Mouse (Mus musculus) neural tube, embryonic 13.5 days (tissue): ENCODE measurements around the gene Ccdc184. TPM values are rescaled to one million over a fixed set of nuclear protein-coding genes. Genes with fewer than 3 reads are reported as not detected.

Experiments
- ATAC-seq: fragments of 200-750 bp; cut with Nextera tagmentation; 2 replicates; pipeline ENCODE4 v1.8.0; 2017; ENCODE audit warnings: low read depth, mild to moderate bottlenecking, moderate TSS enrichment, moderate library complexity
- H3K27ac ChIP-seq: fragments of 300-500 bp; sonication (generic); replicated peaks from 2 replicates; pipeline ENCODE4 v1.5.1; 2015; ENCODE audit warnings: moderate library complexity, mild to moderate bottlenecking, inconsistent platforms
- H3K27me3 ChIP-seq: fragments of 300-500 bp; sonication (generic); 2 replicates; pipeline ENCODE4 v1.6.1; 2015; ENCODE audit warnings: mild to moderate bottlenecking, inconsistent platforms
- H3K36me3 ChIP-seq: fragments of 300-500 bp; sonication (generic); 2 replicates; pipeline ENCODE4 v1.6.1; 2015; ENCODE audit warnings: mild to moderate bottlenecking, inconsistent platforms
- H3K4me1 ChIP-seq: fragments of 300-500 bp; sonication (generic); replicated peaks from 2 replicates; pipeline ENCODE4 v1.6.1; 2015; ENCODE audit warnings: inconsistent platforms
- H3K4me2 ChIP-seq: fragments of 300-500 bp; sonication (generic); 2 replicates; pipeline ENCODE4 v1.6.1; 2015; ENCODE audit warnings: inconsistent platforms, mild to moderate bottlenecking, moderate library complexity
- H3K4me3 ChIP-seq: fragments of 300-500 bp; sonication (generic); 2 replicates; pipeline ENCODE4 v1.5.1; 2015; ENCODE audit warnings: mild to moderate bottlenecking, inconsistent platforms
- H3K9ac ChIP-seq: fragments of 300-500 bp; sonication (generic); 2 replicates; pipeline ENCODE4 v1.6.1; 2015; ENCODE audit warnings: moderate library complexity, mild to moderate bottlenecking, inconsistent platforms
- H3K9me3 ChIP-seq: fragments of 300-500 bp; sonication (generic); 2 replicates; pipeline ENCODE4 v1.6.1; 2016; ENCODE audit warnings: inconsistent platforms
- WGBS: fragments of 180-500 bp; shearing (Covaris S2); methylation state at CpG from one replicate; pipeline ENCODE4 v1.1.7; 2015; 5-methylcytosine and 5-hydroxymethylcytosine counted together
- polyA plus RNA-seq: library from polyadenylated mRNA; unstranded; fragments of >200 nt; fragmentation: Nextera tagmentation; extraction: Ambion mirVana; gene quantifications from 2 replicates; pipeline ENCODE4 v1.2.1, GENCODE M21; 2015

Gene Ccdc184
- polyA plus RNA-seq, 1 experiment from 2014 or later: 50.4 TPM

GRCm38 (mm10) chr15:98140809-98141208 is 26.1 kb upstream of the Ccdc184 start:
- peaks cover 10% of the 10 kb centered on the region for H3K4me1 ChIP-seq
- H3K4me2 ChIP-seq: no peak overlapping the region
- ATAC-seq: no peak
- no peaks in the 10 kb centered on the region for H3K9me3 ChIP-seq
- peaks cover 65% of the 10 kb centered on the region for H3K36me3 ChIP-seq
- H3K27me3 ChIP-seq: no peaks in the 10 kb centered on the region
- no peak overlapping the region for H3K27ac ChIP-seq
- H3K4me3 ChIP-seq: no peak overlapping the region
- 92% methylated on average over 5 of the region's 5 CpGs for WGBS
- no peak overlapping the region for H3K9ac ChIP-seq

- 84% methylated on average over 10 of the region's 10 CpGs for WGBS
Measured at GRCm38 (mm10) chr15:98142515-98142914, 24.4 kb upstream of the Ccdc184 start.

GRCm38 (mm10) chr15:98144861-98145507 is 22.0 kb upstream of the Ccdc184 start:
- ATAC-seq: no peak; the same call in 1 of the 2 replicates
- H3K4me2 ChIP-seq: peak overlapping the region; percentile 86
- under 1% methylated on average over 28 of the region's 36 CpGs for WGBS

More at GRCm38 (mm10) chr15:98142515-98142914, 24.4 kb upstream of the Ccdc184 start:
- Histone ChIP-seq H3K9ac (no peak overlapping the region), H3K9me3 (no peaks in the 10 kb centered on the region), H3K4me3 (no peak overlapping the region), H3K27me3 (no peaks in the 10 kb centered on the region), H3K4me1 (peaks cover 10% of the 10 kb centered on the region), H3K27ac (no peak overlapping the region), H3K4me2 (no peak overlapping the region), H3K36me3 (peaks cover 48% of the 10 kb centered on the region)
- no peak for ATAC-seq

GRCm38 (mm10) chr15:98145559-98146181 is 21.3 kb upstream of the Ccdc184 start:
- under 1% methylated on average over 38 of the region's 38 CpGs for WGBS
- Histone ChIP-seq H3K9ac (peak overlapping the region; percentile 96), H3K27ac (peak overlapping the region; percentile 72)

More at GRCm38 (mm10) chr15:98144861-98145507, 22.0 kb upstream of the Ccdc184 start:
- Histone ChIP-seq H3K27ac (peak overlapping the region; percentile 72), H3K9ac (peak overlapping the region; percentile 96), H3K4me3 (peak overlapping the region; percentile 88), H3K27me3 (no peaks in the 10 kb centered on the region), H3K36me3 (peaks cover 23% of the 10 kb centered on the region), H3K9me3 (no peaks in the 10 kb centered on the region), H3K4me1 (peaks cover 10% of the 10 kb centered on the region)

GRCm38 (mm10) chr15:98148356-98148755 is 18.6 kb upstream of the Ccdc184 start:
- WGBS: 79% methylated on average over 3 of the region's 3 CpGs
- ATAC-seq: no peak

More at GRCm38 (mm10) chr15:98145559-98146181, 21.3 kb upstream of the Ccdc184 start:
- peaks cover 17% of the 10 kb centered on the region for H3K36me3 ChIP-seq
- peak overlapping the region; percentile 86 for H3K4me2 ChIP-seq
- no peaks in the 10 kb centered on the region for H3K27me3 ChIP-seq
- peaks cover 10% of the 10 kb centered on the region for H3K4me1 ChIP-seq
- ATAC-seq: peak; percentile 98
- H3K9me3 ChIP-seq: no peaks in the 10 kb centered on the region
- peak overlapping the region; percentile 88 for H3K4me3 ChIP-seq

GRCm38 (mm10) chr15:98149166-98149602 is 17.8 kb upstream of the Ccdc184 start:
- no peaks in the 10 kb centered on the region for H3K27me3 ChIP-seq
- 83% methylated on average over 10 of the region's 10 CpGs for WGBS
- no peak for ATAC-seq
- H3K4me3 ChIP-seq: no peak overlapping the region
- H3K27ac ChIP-seq: no peak overlapping the region
- peaks cover 8% of the 10 kb centered on the region for H3K4me1 ChIP-seq
- H3K9me3 ChIP-seq: no peaks in the 10 kb centered on the region
- no peak overlapping the region for H3K9ac ChIP-seq
- no peak overlapping the region for H3K4me2 ChIP-seq
- H3K36me3 ChIP-seq: no peaks in the 10 kb centered on the region

More at GRCm38 (mm10) chr15:98148356-98148755, 18.6 kb upstream of the Ccdc184 start:
- H3K36me3 ChIP-seq: no peaks in the 10 kb centered on the region
- no peak overlapping the region for H3K4me2 ChIP-seq
- H3K4me1 ChIP-seq: peaks cover 10% of the 10 kb centered on the region
- H3K4me3 ChIP-seq: no peak overlapping the region
- H3K9ac ChIP-seq: no peak overlapping the region
- no peaks in the 10 kb centered on the region for H3K27me3 ChIP-seq
- H3K9me3 ChIP-seq: no peaks in the 10 kb centered on the region
- no peak overlapping the region for H3K27ac ChIP-seq

- Histone ChIP-seq H3K36me3 (no peaks in the 10 kb centered on the region), H3K27ac (no peak overlapping the region), H3K4me2 (no peak overlapping the region), H3K9ac (0 out of 2 replicates have a peak overlapping the region, but pooled peaks have one; percentile 17), H3K4me1 (no peaks in the 10 kb centered on the region), H3K27me3 (no peaks in the 10 kb centered on the region), H3K9me3 (no peaks in the 10 kb centered on the region), H3K4me3 (no peak overlapping the region)
- 77% methylated on average over 7 of the region's 7 CpGs for WGBS
- no peak for ATAC-seq
Measured at GRCm38 (mm10) chr15:98152916-98153315, 14.0 kb upstream of the Ccdc184 start.

- no peaks in the 10 kb centered on the region for H3K27me3 ChIP-seq
- no peaks in the 10 kb centered on the region for H3K4me1 ChIP-seq
- no peak overlapping the region for H3K4me2 ChIP-seq
- H3K27ac ChIP-seq: no peak overlapping the region
- H3K9ac ChIP-seq: no peak overlapping the region
- no peaks in the 10 kb centered on the region for H3K9me3 ChIP-seq
- no peak for ATAC-seq
- no peaks in the 10 kb centered on the region for H3K36me3 ChIP-seq
- WGBS: 38% methylated on average over 3 of the region's 3 CpGs
- H3K4me3 ChIP-seq: no peak overlapping the region
Measured at GRCm38 (mm10) chr15:98153625-98154024, 13.3 kb upstream of the Ccdc184 start.

- H3K9me3 ChIP-seq: no peaks in the 10 kb centered on the region
Measured at GRCm38 (mm10) chr15:98154146-98154545, 12.8 kb upstream of the Ccdc184 start.

GRCm38 (mm10) chr15:98154631-98155030 is 12.3 kb upstream of the Ccdc184 start:
- Histone ChIP-seq H3K36me3 (no peaks in the 10 kb centered on the region), H3K9me3 (no peaks in the 10 kb centered on the region), H3K4me2 (no peak overlapping the region), H3K27ac (no peak overlapping the region), H3K27me3 (no peaks in the 10 kb centered on the region), H3K9ac (no peak overlapping the region), H3K4me3 (no peak overlapping the region), H3K4me1 (no peaks in the 10 kb centered on the region)
- no peak for ATAC-seq
- WGBS: 74% methylated on average over 3 of the region's 3 CpGs

More at GRCm38 (mm10) chr15:98154146-98154545, 12.8 kb upstream of the Ccdc184 start:
- ATAC-seq: no peak
- 74% methylated on average over 4 of the region's 4 CpGs for WGBS
- Histone ChIP-seq H3K4me1 (no peaks in the 10 kb centered on the region), H3K9ac (no peak overlapping the region), H3K27ac (no peak overlapping the region), H3K4me3 (no peak overlapping the region), H3K36me3 (no peaks in the 10 kb centered on the region), H3K27me3 (no peaks in the 10 kb centered on the region), H3K4me2 (no peak overlapping the region)

GRCm38 (mm10) chr15:98155272-98155671 is 11.7 kb upstream of the Ccdc184 start:
- H3K4me2 ChIP-seq: no peak overlapping the region
- H3K9me3 ChIP-seq: no peaks in the 10 kb centered on the region
- H3K9ac ChIP-seq: no peak overlapping the region
- H3K4me3 ChIP-seq: no peak overlapping the region
- ATAC-seq: no peak
- H3K27ac ChIP-seq: no peak overlapping the region
- 90% methylated on average over 5 of the region's 5 CpGs for WGBS
- no peaks in the 10 kb centered on the region for H3K27me3 ChIP-seq
- H3K4me1 ChIP-seq: no peaks in the 10 kb centered on the region
- no peaks in the 10 kb centered on the region for H3K36me3 ChIP-seq

GRCm38 (mm10) chr15:98155944-98156343 is 11.0 kb upstream of the Ccdc184 start:
- H3K4me1 ChIP-seq: no peaks in the 10 kb centered on the region
- ATAC-seq: no peak
- H3K27ac ChIP-seq: no peak overlapping the region
- H3K27me3 ChIP-seq: no peaks in the 10 kb centered on the region
- no peak overlapping the region for H3K4me2 ChIP-seq
- H3K36me3 ChIP-seq: no peaks in the 10 kb centered on the region
- H3K4me3 ChIP-seq: no peak overlapping the region
- H3K9ac ChIP-seq: no peak overlapping the region
- H3K9me3 ChIP-seq: no peaks in the 10 kb centered on the region
- WGBS: 79% methylated on average over 4 of the region's 4 CpGs
